Mouse (Mus musculus) intestine, embryonic 14.5 days (tissue): ENCODE data around the gene Polr1b. TPM values are rescaled to one million over a fixed set of nuclear protein-coding genes. Genes with fewer than 3 reads are reported as not detected.
A peak's percentile ranks its signal among the peaks of the same experiment; 100 is the strongest.

Experiments used
- ATAC-seq: fragments of 200-750 bp; cut with Nextera tagmentation; replicated peaks from 2 replicates; pipeline ENCODE4 v1.8.0; 2017; ENCODE audit warnings: low read depth, moderate number of reproducible peaks, moderate TSS enrichment, moderate library complexity; ENCODE audit not compliant: low FRiP score, low TSS enrichment
- DNase-seq: peaks from one replicate; pipeline ENCODE4 v3.0.0-alpha.2; 2018; ENCODE audit warnings: low spot score
- H3K27ac ChIP-seq: fragments of 300-500 bp; sonication (generic); 2 replicates; pipeline ENCODE4 v1.5.1; 2014; ENCODE audit warnings: low read depth, mild to moderate bottlenecking, control low read depth
- H3K27me3 ChIP-seq: fragments of 300-500 bp; sonication (generic); replicated peaks from 2 replicates; pipeline ENCODE4 v1.6.1; 2014; ENCODE audit warnings: low read length, control low read depth; ENCODE audit not compliant: control insufficient read depth, insufficient read depth
- H3K36me3 ChIP-seq: fragments of 300-500 bp; sonication (generic); 2 replicates; pipeline ENCODE4 v1.6.1; 2014; ENCODE audit warnings: low read length, control low read depth; ENCODE audit not compliant: control insufficient read depth, insufficient read depth
- H3K4me1 ChIP-seq: fragments of 300-500 bp; sonication (generic); replicated peaks from 2 replicates; pipeline ENCODE4 v1.6.1; 2014; ENCODE audit warnings: low read length, control low read depth, mixed read lengths; ENCODE audit not compliant: control insufficient read depth, insufficient read depth
- H3K4me2 ChIP-seq: fragments of 300-500 bp; sonication (generic); 2 replicates; pipeline ENCODE4 v1.6.1; 2014; ENCODE audit warnings: low read length
- H3K4me3 ChIP-seq: fragments of 300-500 bp; sonication (generic); 2 replicates; pipeline ENCODE4 v1.5.1; 2014; ENCODE audit warnings: low read depth, low read length, control low read depth, mixed read lengths
- H3K9ac ChIP-seq: fragments of 300-500 bp; sonication (generic); 2 replicates; pipeline ENCODE4 v1.6.1; 2014; ENCODE audit warnings: mild to moderate bottlenecking, low read length
- H3K9me3 ChIP-seq: fragments of 300-500 bp; sonication (generic); 2 replicates; pipeline ENCODE4 v1.6.1; 2016; ENCODE audit warnings: low read length, control low read depth; ENCODE audit not compliant: control insufficient read depth
- WGBS: fragments of 180-500 bp; shearing (Covaris S2); extraction: QIAGEN DNeasy Blood & Tissue Kit; methylation state at CpG from one replicate; pipeline ENCODE4 v1.1.7; 2014; 5-methylcytosine and 5-hydroxymethylcytosine counted together
- polyA plus RNA-seq: library from polyadenylated mRNA; unstranded; fragments of >200 nt; fragmentation: Nextera tagmentation; extraction: Ambion mirVana; gene quantifications from 2 replicates; pipeline ENCODE4 v1.2.1, GENCODE M21; 2014

Gene Polr1b
- 23.2 and 31.7 TPM in 2 replicates for polyA plus RNA-seq

- peak within 1 kb of the TSS; percentile 82 for H3K4me2 ChIP-seq
- H3K36me3 ChIP-seq = peaks cover 32% of the 10 kb centered on the region
- WGBS = under 1% methylated on average over 35 of the region's 35 CpGs
- no peaks in the 10 kb centered on the region for H3K27me3 ChIP-seq
- H3K4me3 ChIP-seq = peak within 1 kb of the TSS; percentile 78
- no peaks in the 10 kb centered on the region; the same call in 1 of the 2 replicates for H3K4me1 ChIP-seq
- peak; percentile 99 for ATAC-seq
- H3K9me3 ChIP-seq = no peaks in the 10 kb centered on the region
- peak within 1 kb of the TSS; percentile 65 for H3K9ac ChIP-seq
- 0 out of 2 replicates have a peak within 1 kb of the TSS, but pooled peaks have one; percentile 11 for H3K27ac ChIP-seq
- DNase-seq = peak; percentile 93
Observed at GRCm38 (mm10) chr2:129100784-129101310, at the start of gene Polr1b. TSS of gene Polr1b (plus strand) at chr2:129100995.

- no peak overlapping the region for H3K4me3 ChIP-seq
Observed at GRCm38 (mm10) chr2:129052451-129052983, 48.3 kb upstream of the Polr1b start.

GRCm38 (mm10) chr2:129055741-129056140 lies 45.1 kb upstream of the Polr1b start:
- Histone ChIP-seq H3K27me3 (no peaks in the 10 kb centered on the region), H3K27ac (no peak overlapping the region), H3K36me3 (no peaks in the 10 kb centered on the region), H3K4me1 (no peaks in the 10 kb centered on the region), H3K9ac (no peak overlapping the region), H3K9me3 (peaks cover 6% of the 10 kb centered on the region), H3K4me2 (no peak overlapping the region), H3K4me3 (no peak overlapping the region)
- 81% methylated on average over 6 of the region's 6 CpGs for WGBS
- no peak for DNase-seq
- no peak for ATAC-seq

More at GRCm38 (mm10) chr2:129052451-129052983, 48.3 kb upstream of the Polr1b start:
- Histone ChIP-seq H3K4me2 (no peak overlapping the region), H3K9me3 (no peaks in the 10 kb centered on the region; the same call in 1 of the 2 replicates), H3K9ac (no peak overlapping the region), H3K27ac (no peak overlapping the region), H3K27me3 (no peaks in the 10 kb centered on the region), H3K36me3 (no peaks in the 10 kb centered on the region), H3K4me1 (no peaks in the 10 kb centered on the region)
- DNase-seq = no peak
- no peak for ATAC-seq
- 53% methylated on average over 4 of the region's 4 CpGs for WGBS

GRCm38 (mm10) chr2:129056597-129056996 lies 44.2 kb upstream of the Polr1b start:
- no peak overlapping the region for H3K4me3 ChIP-seq
- no peak overlapping the region for H3K27ac ChIP-seq
- no peaks in the 10 kb centered on the region for H3K27me3 ChIP-seq
- no peaks in the 10 kb centered on the region for H3K4me1 ChIP-seq
- DNase-seq (no peak), ATAC-seq (no peak)
- H3K4me2 ChIP-seq = no peak overlapping the region
- H3K9ac ChIP-seq = no peak overlapping the region
- 53% methylated on average over 9 of the region's 9 CpGs for WGBS
- peaks cover 6% of the 10 kb centered on the region for H3K9me3 ChIP-seq
- no peaks in the 10 kb centered on the region for H3K36me3 ChIP-seq

GRCm38 (mm10) chr2:129057256-129057655 lies 43.5 kb upstream of the Polr1b start:
- Histone ChIP-seq H3K4me1 (no peaks in the 10 kb centered on the region), H3K27ac (no peak overlapping the region), H3K36me3 (no peaks in the 10 kb centered on the region), H3K9me3 (peaks cover 6% of the 10 kb centered on the region), H3K9ac (no peak overlapping the region), H3K27me3 (no peaks in the 10 kb centered on the region), H3K4me3 (no peak overlapping the region), H3K4me2 (no peak overlapping the region)
- DNase-seq (no peak), ATAC-seq (no peak)
- WGBS = 94% methylated on average over 8 of the region's 8 CpGs

GRCm38 (mm10) chr2:129057920-129058361 lies 42.9 kb upstream of the Polr1b start:
- no peak for ATAC-seq
- H3K27me3 ChIP-seq = no peaks in the 10 kb centered on the region
- 84% methylated on average over 6 of the region's 6 CpGs for WGBS

GRCm38 (mm10) chr2:129061456-129062059 lies 39.2 kb upstream of the Polr1b start:
- ATAC-seq = no peak
- Histone ChIP-seq H3K27ac (no peak overlapping the region), H3K9ac (no peak overlapping the region), H3K4me3 (no peak overlapping the region), H3K27me3 (no peaks in the 10 kb centered on the region), H3K9me3 (peaks cover 6% of the 10 kb centered on the region), H3K4me1 (no peaks in the 10 kb centered on the region; the same call in 1 of the 2 replicates), H3K4me2 (no peak overlapping the region), H3K36me3 (no peaks in the 10 kb centered on the region)
- no peak for DNase-seq
- 61% methylated on average over 10 of the region's 10 CpGs for WGBS

More at GRCm38 (mm10) chr2:129057920-129058361, 42.9 kb upstream of the Polr1b start:
- Histone ChIP-seq H3K4me1 (no peaks in the 10 kb centered on the region), H3K4me3 (no peak overlapping the region), H3K9me3 (peaks cover 6% of the 10 kb centered on the region), H3K36me3 (no peaks in the 10 kb centered on the region), H3K9ac (no peak overlapping the region), H3K27ac (no peak overlapping the region), H3K4me2 (no peak overlapping the region)
- no peak for DNase-seq

- Histone ChIP-seq H3K9ac (peak within 1 kb of the TSS; percentile 77), H3K4me2 (peak within 1 kb of the TSS; percentile 79), H3K4me3 (peak within 1 kb of the TSS; percentile 91), H3K9me3 (no peaks in the 10 kb centered on the region), H3K4me1 (peaks cover 11% of the 10 kb centered on the region), H3K27me3 (no peaks in the 10 kb centered on the region), H3K36me3 (no peaks in the 10 kb centered on the region), H3K27ac (peak within 1 kb of the TSS; percentile 71)
- ATAC-seq (peak; percentile 94), DNase-seq (peak; percentile 87)
- 1% methylated on average over 62 of the region's 62 CpGs for WGBS
Observed at GRCm38 (mm10) chr2:129065437-129066282, 35.1 kb upstream of the Polr1b start, which contains the start of gene Ttl. TSS of gene Ttl (plus strand) at chr2:129065942.
